Mouse (Mus musculus) embryonic fibroblast, embryonic 13.5 days (primary cell): ENCODE measurements around the gene Gm13283. TPM values are rescaled to one million over a fixed set of nuclear protein-coding genes. Genes with fewer than 3 reads are reported as not detected.
"Not testable (repeated sequence)": the region's sequence is repeated elsewhere in the genome, so short reads cannot be mapped to it uniquely, and the experiment has no call there.

ENCODE experiments used
- H3K27ac ChIP-seq: 2 replicates; pipeline ENCODE4 v1.5.1; 2012; ENCODE audit warnings: low read length, control low read depth, inconsistent platforms; ENCODE audit not compliant: insufficient read depth
- H3K4me1 ChIP-seq: 2 replicates; pipeline ENCODE4 v1.6.1; 2011; ENCODE audit warnings: low read length; ENCODE audit not compliant: control insufficient read depth, insufficient read depth
- H3K4me3 ChIP-seq: 2 replicates; pipeline ENCODE4 v1.5.1; 2011; ENCODE audit warnings: mild to moderate bottlenecking, control low read depth, low read length; ENCODE audit not compliant: insufficient read depth
- polyA plus RNA-seq: library from polyadenylated mRNA; stranded (reverse); fragments of >200 nt; gene quantifications from 2 replicates; pipeline ENCODE4 v1.2.4, GENCODE M21; 2011; ENCODE audit warnings: low read depth; ENCODE audit not compliant: missing spikeins, insufficient read length

Gm13283 gene
- polyA plus RNA-seq, 1 experiment = not detected

DNA sequence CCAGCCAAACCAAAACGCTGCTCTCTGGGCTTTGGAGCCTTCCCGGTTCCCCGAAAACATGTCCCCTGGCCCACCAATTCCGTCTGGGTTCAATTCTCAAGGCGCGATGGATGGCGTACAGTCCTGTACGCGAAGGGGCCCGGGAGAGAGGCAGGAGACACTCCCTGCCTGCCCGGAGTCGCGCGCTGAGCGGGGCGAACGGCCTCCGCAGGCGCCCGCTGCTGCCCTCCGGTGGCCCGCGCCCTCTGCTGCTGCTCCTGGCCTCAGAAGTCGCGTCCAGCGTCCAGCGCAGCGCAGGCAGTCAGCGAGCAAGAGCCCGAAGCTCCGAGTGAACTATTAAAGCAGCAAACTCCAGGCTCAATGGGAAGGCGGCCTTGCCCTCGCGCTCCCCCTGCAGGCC lies 45.8 kb downstream of the Gm13283 start:
- not testable (repeated sequence) for H3K4me3 ChIP-seq

More for the DNA sequence above, 45.8 kb downstream of the Gm13283 start:
- H3K27ac ChIP-seq, H3K4me1 ChIP-seq: not testable (repeated sequence)

Other genes starting within 250 kb of the Gm13283 start
- gene Ifnb1, start 237.3 kb upstream of the Gm13283 start, polyA plus RNA-seq = not detected in 2 replicates
- not detected in 2 replicates for gene Ifna15, start 201.9 kb upstream of the Gm13283 start, polyA plus RNA-seq
- not detected in 2 replicates for gene Ifna14, start 188.3 kb upstream of the Gm13283 start, polyA plus RNA-seq
- not detected in 2 replicates for gene Ifna9, start 167.7 kb upstream of the Gm13283 start, polyA plus RNA-seq
- not detected in 2 replicates for gene Ifna12, start 156.7 kb upstream of the Gm13283 start, polyA plus RNA-seq
- gene C87499, start 125.7 kb upstream of the Gm13283 start, polyA plus RNA-seq = not detected in 2 replicates
- gene Ifna13, start 115.7 kb upstream of the Gm13283 start, polyA plus RNA-seq = not detected in 2 replicates
- not detected in 2 replicates for gene Ifna16, start 83.2 kb upstream of the Gm13283 start, polyA plus RNA-seq
- not detected in 2 replicates for gene Ifna2, start 76.2 kb upstream of the Gm13283 start, polyA plus RNA-seq
- gene Ifnab, start 68.8 kb upstream of the Gm13283 start, polyA plus RNA-seq = not detected in 2 replicates
- gene Gm26566, start 38.3 kb upstream of the Gm13283 start, polyA plus RNA-seq = not detected in 2 replicates
- gene Klhl9, start 37.7 kb upstream of the Gm13283 start, polyA plus RNA-seq = 103 and 123 TPM in 2 replicates
- gene Gm13271, start 5.3 kb upstream of the Gm13283 start, polyA plus RNA-seq = not detected in 2 replicates
- gene Gm13290, start 13.7 kb downstream of the Gm13283 start, polyA plus RNA-seq = 0.70 TPM in 1 of 2 replicates, not detected in the other
- gene Gm13289, start 16.8 kb downstream of the Gm13283 start, polyA plus RNA-seq = not detected in 2 replicates
- gene Gm13272, start 19.7 kb downstream of the Gm13283 start, polyA plus RNA-seq = not detected in 2 replicates
- 0.37 and 0.44 TPM in 2 replicates for gene Ifnz, start 22.0 kb downstream of the Gm13283 start, polyA plus RNA-seq
- not detected in 2 replicates for gene Gm13276, start 25.6 kb downstream of the Gm13283 start, polyA plus RNA-seq
- not detected in 2 replicates for gene Gm13277, start 28.5 kb downstream of the Gm13283 start, polyA plus RNA-seq
- not detected in 2 replicates for gene Gm13278, start 31.4 kb downstream of the Gm13283 start, polyA plus RNA-seq
- gene Gm13275, start 34.4 kb downstream of the Gm13283 start, polyA plus RNA-seq = not detected in 2 replicates
- gene Gm13279, start 37.3 kb downstream of the Gm13283 start, polyA plus RNA-seq = not detected in 2 replicates
- 0.44 and 2.3 TPM in 2 replicates for gene Gm13285, start 39.5 kb downstream of the Gm13283 start, polyA plus RNA-seq
- gene Gm13287, start 43.1 kb downstream of the Gm13283 start, polyA plus RNA-seq = 1.1 TPM in 1 of 2 replicates, not detected in the other
- 0.23 TPM in 1 of 2 replicates, not detected in the other for gene Gm13288, start 45.4 kb downstream of the Gm13283 start, polyA plus RNA-seq
- gene Ifna7, start 56.1 kb downstream of the Gm13283 start, polyA plus RNA-seq = not detected in 2 replicates
- gene Ifna11, start 59.8 kb downstream of the Gm13283 start, polyA plus RNA-seq = not detected in 2 replicates
- not detected in 2 replicates for gene Ifna6, start 67.3 kb downstream of the Gm13283 start, polyA plus RNA-seq
- not detected in 2 replicates for gene Ifna5, start 75.4 kb downstream of the Gm13283 start, polyA plus RNA-seq
- gene Ifna4, start 81.7 kb downstream of the Gm13283 start, polyA plus RNA-seq = not detected in 2 replicates
- not detected in 2 replicates for gene Ifna1, start 90.0 kb downstream of the Gm13283 start, polyA plus RNA-seq
- not detected in 2 replicates for gene Ifne, start 120.1 kb downstream of the Gm13283 start, polyA plus RNA-seq